Mouse (Mus musculus) gastrocnemius, adult 8-10 months (tissue): ENCODE data around the gene Hyal6. TPM values are rescaled to one million over a fixed set of nuclear protein-coding genes. Genes with fewer than 3 reads are reported as not detected.

Source experiments
- DNase-seq, 2 experiments: peaks; one replicate each; pipeline ENCODE4 v3.0.0; 2022; ENCODE audit warnings: low spot score in 2 of 2
- total RNA-seq, 4 experiments: library from RNA; stranded (reverse); gene quantifications; 2 replicates each; pipeline ENCODE4 v1.2.4; 2022

Gene Hyal6
- total RNA-seq: not detected

GRCm38 (mm10) chr6:24732945-24733344 lies at the start of gene Hyal6:
Gene Hyal6, plus strand, starts transcription at chr6:24733245.
- DNase-seq: no peak

GRCm38 (mm10) chr6:24687871-24688270 lies 45.2 kb upstream of the Hyal6 start:
- no peak for DNase-seq

- no peak for DNase-seq
Observed at GRCm38 (mm10) chr6:24694455-24695410, 38.3 kb upstream of the Hyal6 start.

- no peak for DNase-seq
Observed at GRCm38 (mm10) chr6:24696117-24696516, 36.9 kb upstream of the Hyal6 start.

GRCm38 (mm10) chr6:24697216-24697615 lies 35.8 kb upstream of the Hyal6 start:
- DNase-seq: no peak

GRCm38 (mm10) chr6:24707090-24707489 lies 26.0 kb upstream of the Hyal6 start:
- no peak for DNase-seq

GRCm38 (mm10) chr6:24707499-24707898 lies 25.5 kb upstream of the Hyal6 start:
- DNase-seq: no peak

- DNase-seq: no peak
Observed at GRCm38 (mm10) chr6:24721317-24722099, 11.5 kb upstream of the Hyal6 start.

- no peak for DNase-seq
Observed at GRCm38 (mm10) chr6:24728130-24728529, 4.9 kb upstream of the Hyal6 start.

GRCm38 (mm10) chr6:24734565-24734964 lies 1.5 kb downstream of the Hyal6 start:
- no peak for DNase-seq

- no peak for DNase-seq
Observed at GRCm38 (mm10) chr6:24748029-24748428, 15.0 kb downstream of the Hyal6 start, which contains the start of gene Hyal4. Gene Hyal4, plus strand, starts transcription at chr6:24748329.

- no peak for DNase-seq
Observed at GRCm38 (mm10) chr6:24759281-24759680, 26.2 kb downstream of the Hyal6 start.

- DNase-seq: no peak
Observed at GRCm38 (mm10) chr6:24766261-24766660, 33.2 kb downstream of the Hyal6 start.

- DNase-seq: no peak
Observed at GRCm38 (mm10) chr6:24779182-24779581, 46.1 kb downstream of the Hyal6 start.

GRCm38 (mm10) chr6:24790888-24791287 lies 57.8 kb downstream of the Hyal6 start, which contains the start of gene Spam1:
Gene Spam1, plus strand, starts transcription at chr6:24791188.
- DNase-seq: no peak

Other genes starting within 250 kb of the Hyal6 start
- under 1 TPM; 0.10 to 0.27 (median 0.19) TPM for gene Iqub, start 218.2 kb upstream of the Hyal6 start, total RNA-seq
- gene Ndufa5, start 205.2 kb upstream of the Hyal6 start, total RNA-seq: 100 to 1,000 TPM; 471 to 626 (median 563) TPM
- gene Asb15, start 205.1 kb upstream of the Hyal6 start, total RNA-seq: 10 to 100 TPM; 61.5 to 83.0 (median 66.8) TPM
- gene Lmod2, start 135.5 kb upstream of the Hyal6 start, total RNA-seq: 100 to 1,000 TPM; 142 to 191 (median 167) TPM
- 10 to 100 TPM; 11.5 to 15.7 (median 15.4) TPM for gene Wasl, start 68.2 kb upstream of the Hyal6 start, total RNA-seq
- gene Hyal4, start 15.1 kb downstream of the Hyal6 start, total RNA-seq: not detected
- not detected for gene Spam1, start 57.9 kb downstream of the Hyal6 start, total RNA-seq
- gene Hyal5, start 124.8 kb downstream of the Hyal6 start, total RNA-seq: not detected
- under 1 TPM; 0.07 to 0.34 (median 0.19) TPM for gene Tmem229a, start 223.1 kb downstream of the Hyal6 start, total RNA-seq